Mouse (Mus musculus) retina, embryonic 14.5 days (tissue): ENCODE data around the gene Thap8.

Experiments used
- DNase-seq: peaks from one replicate; pipeline ENCODE4 v3.0.0-alpha.2; 2015; ENCODE audit warnings: low spot score

Gene Thap8

GRCm38 (mm10) chr7:30318142-30318541, 38.2 kb downstream of the Thap8 start:
- DNase-seq = no peak

GRCm38 (mm10) chr7:30320946-30321345, 41.1 kb downstream of the Thap8 start:
- DNase-seq = no peak

DNA sequence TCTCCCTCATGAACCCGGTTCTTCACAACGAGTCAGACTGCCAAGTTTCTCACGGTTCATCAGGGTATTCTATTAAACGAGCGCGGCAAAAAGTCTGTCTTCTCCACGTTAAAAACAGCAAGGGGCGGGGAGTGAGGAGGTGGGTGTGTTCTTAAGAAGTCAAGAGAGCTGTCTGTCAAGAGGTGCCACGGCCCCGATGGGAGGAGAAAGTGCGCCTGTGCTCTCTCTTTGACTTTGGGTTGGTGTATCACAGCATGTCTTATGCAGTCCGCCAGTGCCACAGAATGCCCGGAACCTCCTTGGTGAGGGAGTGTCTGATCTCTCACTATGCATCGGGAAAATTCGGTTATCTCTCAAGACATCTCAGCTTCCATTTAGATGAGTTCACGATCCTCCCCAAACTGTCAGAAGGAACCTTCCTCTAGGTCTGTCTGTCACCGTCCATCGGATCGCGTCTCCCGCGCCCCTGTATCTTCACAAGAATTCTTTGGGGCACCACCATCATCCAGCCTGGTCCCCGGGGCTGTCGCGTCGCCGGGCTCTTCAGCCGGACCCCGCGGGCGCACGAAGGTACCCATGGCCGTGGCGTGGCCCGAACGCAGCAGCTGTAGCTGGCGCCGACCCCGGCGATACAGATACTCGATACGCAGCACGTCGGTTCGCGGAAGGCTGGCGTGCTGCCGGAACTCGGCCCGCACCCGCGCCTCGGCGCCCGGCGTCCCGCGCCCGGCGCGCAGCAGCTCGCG, 41.8 kb downstream of the Thap8 start, which contains the start of gene E130208F15Rik:
Gene E130208F15Rik (plus strand): TSS at position 202 of the 746 bp plus-strand sequence.
- peak; percentile 61 for DNase-seq

GRCm38 (mm10) chr7:30322285-30322667, 42.4 kb downstream of the Thap8 start:
- peak; percentile 97 for DNase-seq

GRCm38 (mm10) chr7:30322865-30323264, 43.0 kb downstream of the Thap8 start:
- peak; percentile 14 for DNase-seq

DNA sequence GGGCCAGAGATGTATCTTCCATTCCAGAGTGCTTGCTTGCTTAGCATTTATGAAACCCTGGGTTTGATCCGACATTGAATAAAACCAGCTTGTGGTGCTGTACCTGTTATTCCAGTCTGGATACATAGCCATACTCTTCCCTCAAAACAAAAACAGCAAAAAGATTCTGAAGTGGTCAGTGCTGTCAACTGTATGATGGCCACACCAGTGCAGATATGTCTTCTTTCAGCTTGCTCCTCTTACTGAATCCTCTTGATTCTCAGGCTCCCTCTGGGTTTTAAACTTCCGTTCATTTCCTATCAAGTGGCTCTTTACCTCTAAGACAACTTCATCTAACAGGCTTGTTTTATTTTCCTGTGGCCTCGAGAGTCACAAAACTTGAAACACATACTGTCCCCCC, 43.9 kb downstream of the Thap8 start, which contains the start of gene Sdhaf1:
Gene Sdhaf1 (minus strand): TSS at position 101 of the 400 bp plus-strand sequence.
- no peak for DNase-seq

GRCm38 (mm10) chr7:30324300-30324944, 44.5 kb downstream of the Thap8 start:
- DNase-seq = no peak

DNA sequence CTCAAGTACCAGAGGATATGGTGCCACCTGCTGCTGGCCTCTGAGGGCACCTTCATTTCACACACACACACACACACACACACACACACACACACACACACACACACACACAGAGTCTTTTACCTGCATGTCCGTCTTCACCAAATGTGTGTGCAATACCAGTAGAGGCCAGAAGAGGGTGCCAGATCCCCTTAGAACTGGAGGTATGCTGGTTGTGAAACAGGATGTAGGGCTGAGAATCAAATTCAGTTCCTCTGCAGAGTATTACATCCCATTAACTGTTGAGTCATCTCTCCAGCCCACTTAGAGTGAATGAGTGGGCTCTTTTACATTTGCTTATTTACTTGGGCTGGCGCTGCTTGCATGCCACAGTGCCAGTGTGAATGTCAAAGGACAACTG, 45.5 kb downstream of the Thap8 start:
- peak; percentile 60 for DNase-seq

DNA sequence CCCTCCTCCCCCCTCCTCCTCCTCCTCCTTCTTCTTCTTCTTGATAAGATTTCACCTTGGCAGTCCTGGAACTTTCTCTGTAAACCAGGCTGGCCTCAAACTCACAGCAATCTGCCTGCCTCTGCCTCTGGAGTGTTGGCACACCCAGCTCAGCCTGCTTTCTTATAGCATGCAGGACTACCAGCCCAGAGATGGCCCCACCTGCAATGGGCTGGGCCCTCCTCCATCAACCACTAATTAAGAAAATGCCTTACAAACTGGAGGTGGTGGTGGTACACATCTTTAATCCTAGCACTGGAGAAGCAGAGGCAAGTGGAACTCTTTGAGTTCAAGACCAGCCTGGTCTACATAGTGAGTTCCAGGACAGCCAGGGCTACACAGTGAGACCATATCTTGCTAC, 46.5 kb downstream of the Thap8 start:
- DNase-seq = no peak

DNA sequence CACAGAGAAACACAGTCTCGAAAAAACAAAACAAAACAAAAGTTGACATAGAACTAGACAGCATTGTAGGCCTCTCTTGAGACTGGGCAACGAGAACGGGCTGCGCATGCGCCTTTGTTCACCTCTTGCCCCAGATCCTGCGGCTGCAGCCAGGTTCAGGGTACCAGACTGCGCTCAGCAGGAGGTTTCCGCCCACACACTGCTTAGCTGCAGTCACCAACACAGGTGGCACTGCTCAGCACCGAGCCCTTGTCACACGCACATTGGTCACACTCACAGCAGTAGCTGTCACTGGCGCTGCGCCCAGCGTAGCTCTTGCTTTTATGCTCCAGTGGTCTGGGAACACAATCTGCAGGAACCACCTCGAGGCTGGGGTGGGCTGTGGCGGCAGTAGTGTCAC, 47.2 kb downstream of the Thap8 start:
- DNase-seq = no peak

DNA sequence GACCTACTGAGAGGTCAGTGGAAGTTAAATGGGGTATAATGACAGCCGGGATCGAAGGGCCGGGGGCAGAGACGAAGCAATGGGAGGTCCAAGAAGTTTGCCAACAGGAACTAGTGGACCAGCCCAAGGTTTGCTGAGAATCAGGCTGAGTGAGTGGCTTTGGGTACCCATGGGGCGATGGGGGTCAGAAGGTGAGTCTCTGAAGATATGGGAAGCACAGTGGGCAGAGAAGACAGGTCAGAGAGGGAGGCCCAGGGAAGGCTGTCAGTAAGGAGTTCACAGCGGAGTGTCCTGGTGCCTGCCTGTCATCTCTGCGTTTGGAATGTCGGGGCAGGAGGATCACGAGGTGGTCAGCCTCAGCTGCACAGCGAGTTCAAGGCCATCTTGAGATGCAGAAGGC, 48.5 kb downstream of the Thap8 start:
- no peak for DNase-seq

GRCm38 (mm10) chr7:30331887-30332286, 52.0 kb downstream of the Thap8 start:
- peak; percentile 95 for DNase-seq

DNA sequence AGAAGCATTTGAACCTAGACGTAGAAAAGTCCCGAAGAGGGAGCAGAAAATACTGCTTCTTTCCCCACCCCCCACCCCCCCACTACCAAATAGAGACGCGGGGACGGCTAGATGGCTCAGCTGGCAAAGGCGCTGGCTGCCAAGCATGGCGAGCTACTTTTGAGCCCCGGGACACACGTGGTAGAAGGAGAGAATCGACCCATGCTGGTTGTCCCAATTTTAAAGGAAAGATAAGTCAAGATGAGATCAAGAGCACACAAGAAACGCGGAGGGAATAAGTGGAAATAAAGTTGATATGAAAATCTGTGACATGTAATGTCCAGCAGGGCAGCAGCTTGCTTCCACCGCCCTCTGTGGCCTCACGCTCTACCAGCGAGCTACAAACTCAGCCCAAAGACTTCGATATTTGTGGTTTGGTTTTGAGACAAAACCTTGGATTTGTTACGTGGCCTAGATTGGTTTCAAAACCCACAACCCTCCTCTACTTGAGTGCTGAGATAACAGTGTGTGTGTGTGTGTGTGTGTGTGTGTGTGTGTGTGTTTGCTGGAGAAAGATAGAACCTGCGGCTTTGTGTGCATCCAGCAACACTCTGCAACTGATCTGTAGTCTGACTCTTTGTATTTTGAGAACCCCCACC, 52.8 kb downstream of the Thap8 start:
- DNase-seq = no peak

GRCm38 (mm10) chr7:30333436-30333835, 53.5 kb downstream of the Thap8 start:
- DNase-seq = no peak

- DNase-seq = no peak
These were observed 54.7 kb downstream of the Thap8 start for GRCm38 (mm10) chr7:30334563-30334962.

DNA sequence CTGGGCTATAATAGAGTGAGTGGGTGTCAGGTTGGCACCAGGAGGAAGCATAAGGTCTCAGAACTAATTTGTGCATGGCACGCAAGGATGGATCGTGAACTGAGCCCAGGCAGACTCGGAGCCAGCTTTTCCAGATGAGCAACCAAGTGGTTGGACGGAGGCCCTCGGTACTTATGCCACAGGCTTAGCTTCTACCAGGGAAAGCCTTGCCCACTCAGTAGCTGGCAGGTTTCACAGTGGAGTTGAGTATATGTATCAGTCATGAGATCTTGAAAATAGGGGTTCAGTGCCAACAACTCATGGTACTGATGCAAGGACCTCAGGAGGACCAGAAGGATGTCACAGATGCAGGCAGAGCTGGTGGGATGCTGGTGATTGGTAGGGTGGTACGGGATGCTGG, 55.8 kb downstream of the Thap8 start:
- no peak for DNase-seq

DNA sequence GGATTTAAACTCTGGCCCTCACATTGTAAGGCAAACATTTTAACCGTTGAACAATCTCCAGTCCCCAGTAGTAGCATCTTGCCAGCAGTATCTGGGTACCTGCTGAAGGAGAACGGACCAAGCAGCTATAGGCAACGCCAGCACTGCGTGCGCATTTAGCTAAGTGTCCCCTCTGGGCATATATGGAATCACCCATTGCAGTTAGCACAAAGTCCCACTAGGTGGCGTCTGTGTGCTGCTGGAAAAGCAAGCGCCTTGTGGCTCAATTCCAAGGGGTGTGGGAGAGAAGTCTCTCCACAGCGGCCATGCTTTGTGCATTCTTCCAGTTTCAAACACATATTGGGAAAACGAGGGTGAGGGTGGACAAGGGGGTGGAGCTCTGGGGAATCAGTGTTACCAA, 56.5 kb downstream of the Thap8 start:
- DNase-seq = peak; percentile 95

- DNase-seq = no peak
These were observed 59.7 kb downstream of the Thap8 start for GRCm38 (mm10) chr7:30339432-30340109.
